Comparison of ENCODE assay signal across 8 mouse cellular contexts in genomic region chr2:150787234-150787771, GRCm38 (mm10). TPM values are rescaled to one million over a fixed set of nuclear protein-coding genes. Genes with fewer than 3 reads are reported as not detected.
A peak's percentile ranks its signal among the peaks of the same experiment; 100 is the strongest.
DNase-seq lines count a peak whose midpoint lies in the region; ATAC-seq and TF ChIP-seq lines count a peak whose summit lies in the region.

No protein-coding gene starts in this region.

- WGBS in embryonic facial prominence, embryonic 13.5 days: 1% methylated on average over 22 of the region's 23 CpGs
- 1% methylated on average over 23 of the region's 23 CpGs for WGBS in midbrain, embryonic 13.5 days

- H3K4me2 ChIP-seq in CH12.LX (ENCODE audit: insufficient read depth, low read depth, poor library complexity, severe bottlenecking): peak overlapping the region; percentile 68
- H3K4me2 ChIP-seq in embryonic facial prominence, embryonic 13.5 days: peak overlapping the region; percentile 68
- peak overlapping the region; percentile 94 for H3K4me2 ChIP-seq in midbrain, embryonic 13.5 days (replicated peaks)

- H3K4me1 ChIP-seq in CH12.LX (ENCODE audit: control insufficient read depth in 1 of 2, insufficient read depth in 2 of 2): peaks cover 0 to 32% of the 10 kb centered on the region in 2 experiments; a peak in 2 of 4 replicates
- H3K4me1 ChIP-seq in embryonic facial prominence, embryonic 13.5 days: peaks cover 30% of the 10 kb centered on the region
- peaks cover 28% of the 10 kb centered on the region for H3K4me1 ChIP-seq in midbrain, embryonic 13.5 days (replicated peaks)

- no peaks in the 10 kb centered on the region for H3K27me3 ChIP-seq in CH12.LX (replicated peaks)
- no peaks in the 10 kb centered on the region for H3K27me3 ChIP-seq in embryonic facial prominence, embryonic 13.5 days
- peaks cover 9% of the 10 kb centered on the region for H3K27me3 ChIP-seq in midbrain, embryonic 13.5 days

- dilution Hi-C loops in CH12.LX (cut with MboI; ENCODE audit: extremely low pct_ligation_motif_present, extremely low pct_unique_long_range_greater_than_20kb, low sequenced_read_pairs): no loop called here

- TF ChIP-seq RAD21 in CH12.LX (IDR thresholded peaks at IDR 0.05; ENCODE audit: low read depth, low read length): no peak

- peak overlapping the region; percentile 95 for H3K4me3 ChIP-seq in gastrocnemius, adult 2 months
- peak overlapping the region; percentile 80 to 96 (median 93) for H3K4me3 ChIP-seq in CH12.LX (replicated peaks in 1 of 3; ENCODE audit: low read depth in 2 of 3, low read length in 2 of 3, poor library complexity in 1 of 3)
- peak overlapping the region; percentile 62 for H3K4me3 ChIP-seq in embryonic facial prominence, embryonic 13.5 days
- H3K4me3 ChIP-seq in midbrain, embryonic 13.5 days (replicated peaks): peak overlapping the region; percentile 80

- H3K79me2 ChIP-seq in CH12.LX (replicated peaks; ENCODE audit: control insufficient read depth, extremely low read depth, insufficient read depth, poor library complexity, severe bottlenecking): peaks cover 7% of the 10 kb centered on the region

- no peaks in the 10 kb centered on the region for H3K9me3 ChIP-seq in CH12.LX (replicated peaks; ENCODE audit: low read length)
- no peaks in the 10 kb centered on the region for H3K9me3 ChIP-seq in embryonic facial prominence, embryonic 13.5 days
- no peaks in the 10 kb centered on the region for H3K9me3 ChIP-seq in midbrain, embryonic 13.5 days

- TF ChIP-seq CTCF in gastrocnemius, adult 2 months (IDR thresholded peaks at IDR 0.05): no peak
- no peak for TF ChIP-seq CTCF in CH12.LX (conservative IDR thresholded peaks at IDR 0.05 in 1 of 2, IDR thresholded peaks at IDR 0.05 in 1 of 2; ENCODE audit: low read depth in 2 of 2, low read length in 2 of 2)

- intact Hi-C loops in gastrocnemius, adult 2 months (cut with DNase I): loop anchor here (5.0 kb wide), 1 partner anchor 35 kb away; no protein-coding TSS in a partner anchor

- no peak for DNase-seq in gastrocnemius, adult 2 months
- DNase-seq in gastrocnemius, adult 8-10 months (ENCODE audit: low spot score in 2 of 2): no peak
- peak; percentile 37 for DNase-seq in CH12.LX (ENCODE audit: extremely low read depth)
- peak; percentile 31 for DNase-seq in yolk sac, embryonic 10.5 days (ENCODE audit: low spot score)
- no peak for DNase-seq in left cerebral cortex, adult 8-10 months (ENCODE audit: low spot score in 2 of 2)

- H3K9ac ChIP-seq in CH12.LX (ENCODE audit: insufficient read depth, low read depth): peak overlapping the region; percentile 53
- H3K9ac ChIP-seq in embryonic facial prominence, embryonic 13.5 days: peak overlapping the region; percentile 73
- peak overlapping the region; percentile 82 for H3K9ac ChIP-seq in midbrain, embryonic 13.5 days (replicated peaks)

- ATAC-seq in embryonic facial prominence, embryonic 13.5 days (ENCODE audit: insufficient number of reproducible peaks, insufficient read depth, low FRiP score, low TSS enrichment, low read depth): peak; percentile 48
- peak; percentile 20 for ATAC-seq in inflammation-experienced regulatory T-cells, adult 6 months
- peak; percentile 73 for ATAC-seq in midbrain, embryonic 13.5 days

- peak overlapping the region; percentile 74 for H3K27ac ChIP-seq in gastrocnemius, adult 2 months
- no peak overlapping the region for H3K27ac ChIP-seq in CH12.LX (ENCODE audit: insufficient read depth, low read depth)
- H3K27ac ChIP-seq in embryonic facial prominence, embryonic 13.5 days: peak overlapping the region; percentile 78; the same call in 1 of the 2 replicates
- H3K27ac ChIP-seq in midbrain, embryonic 13.5 days: no peak overlapping the region

- no peak for TF ChIP-seq POLR2A in CH12.LX (IDR thresholded peaks at IDR 0.05; ENCODE audit: low read depth, low read length)

- peaks cover 6 to 26% of the 10 kb centered on the region in 2 experiments for H3K36me3 ChIP-seq in CH12.LX (replicated peaks in 1 of 2; ENCODE audit: control insufficient read depth in 1 of 2, insufficient read depth in 1 of 2, low read length in 1 of 2)
- peaks cover 10% of the 10 kb centered on the region for H3K36me3 ChIP-seq in embryonic facial prominence, embryonic 13.5 days
- H3K36me3 ChIP-seq in midbrain, embryonic 13.5 days: peaks cover 3% of the 10 kb centered on the region

- no peak for TF ChIP-seq EP300 in CH12.LX (IDR thresholded peaks at IDR 0.05; ENCODE audit: low read length)

- in situ Hi-C loops in CH12.LX (cut with MboI; ENCODE audit: low pct_ligation_motif_present, low pct_unique_long_range_greater_than_20kb, low sequenced_read_pairs): no loop called here

TF ChIP-seq in CH12.LX, 34 proteins besides CTCF, POLR2A, EP300 and RAD21:
- TF ChIP-seq MAZ (IDR thresholded peaks at IDR 0.05; ENCODE audit: low read depth, low read length) (no peak), MYC (IDR thresholded peaks at IDR 0.05; ENCODE audit: low read depth, low read length) (no peak), CHD2 (IDR thresholded peaks at IDR 0.05; ENCODE audit: low read length) (peak; percentile 54; the same call in 1 of the 2 replicates), PAX5 (IDR thresholded peaks at IDR 0.05; ENCODE audit: low read length) (no peak), RCOR1 (conservative IDR thresholded peaks at IDR 0.05; ENCODE audit: low read depth, low read length) (no peak), JUND (conservative IDR thresholded peaks at IDR 0.05; ENCODE audit: low read depth, low read length) (no peak), IRF4 (IDR thresholded peaks at IDR 0.05; ENCODE audit: low read depth, low read length) (no peak)

RNA-seq across cellular contexts. Expression of gene Pygb, which starts 0.8 kb away (rescaled TPM):
- total RNA-seq in gastrocnemius, adult 2 months (2021): 1 to 10 TPM; 4.9 to 5.5 TPM
- total RNA-seq in gastrocnemius, adult 8-10 months (2022): 1 to 10 TPM; 3.1 to 5.0 (median 3.9) TPM
- total RNA-seq in CH12.LX (2012; rRNA removed): 47.0 and 47.7 TPM in 2 replicates
- 36.4 and 39.7 TPM in 2 replicates for total RNA-seq in CH12.LX (2014; rRNA removed)
- polyA plus RNA-seq in CH12.LX (2012; ENCODE audit: insufficient read length, low read depth): 42.6 and 43.2 TPM in 2 replicates
- polyA plus RNA-seq in embryonic facial prominence, embryonic 13.5 days (2015; fragmentation: Nextera tagmentation; extraction: Ambion mirVana): 89.4 and 100 TPM in 2 replicates
- 10 to 100 TPM; 45.0 to 48.4 (median 46.1) TPM for polyA plus RNA-seq in inflammation-experienced regulatory T-cells, adult 6 months (2017; shearing (Covaris generic))
- 66.0 and 72.5 TPM in 2 replicates for polyA plus RNA-seq in midbrain, embryonic 13.5 days (2015; fragmentation: Nextera tagmentation; extraction: Ambion mirVana)
- 100 to 1,000 TPM; 143 to 172 (median 150) TPM for total RNA-seq in left cerebral cortex, adult 8-10 months (2022)

RNA-seq across cellular contexts. Expression of gene Entpd6, which starts 38.5 kb away (rescaled TPM):
- total RNA-seq in gastrocnemius, adult 2 months (2021): 1 to 10 TPM; 7.4 to 8.3 TPM
- 1 to 10 TPM; 8.7 to 9.9 (median 9.0) TPM for total RNA-seq in gastrocnemius, adult 8-10 months (2022)
- 35.5 and 36.4 TPM in 2 replicates for total RNA-seq in CH12.LX (2012; rRNA removed)
- 30.6 and 33.5 TPM in 2 replicates for total RNA-seq in CH12.LX (2014; rRNA removed)
- polyA plus RNA-seq in CH12.LX (2012; ENCODE audit: insufficient read length, low read depth): 44.5 and 45.5 TPM in 2 replicates
- 29.2 and 29.5 TPM in 2 replicates for polyA plus RNA-seq in embryonic facial prominence, embryonic 13.5 days (2015; fragmentation: Nextera tagmentation; extraction: Ambion mirVana)
- polyA plus RNA-seq in inflammation-experienced regulatory T-cells, adult 6 months (2017; shearing (Covaris generic)): 10 to 100 TPM; 20.2 to 37.4 (median 35.8) TPM
- polyA plus RNA-seq in midbrain, embryonic 13.5 days (2015; fragmentation: Nextera tagmentation; extraction: Ambion mirVana): 43.0 and 47.6 TPM in 2 replicates
- 10 to 100 TPM; 45.8 to 48.9 (median 47.7) TPM for total RNA-seq in left cerebral cortex, adult 8-10 months (2022)

Comparison
In these comparisons a context has a peak if more than half of its experiments do, and no peak if none do; other contexts are left out.
1. DNase-seq: peak in CH12.LX (single experiment) and yolk sac, embryonic 10.5 days (single experiment); none in gastrocnemius, adult 2 months (single experiment), gastrocnemius, adult 8-10 months (0 of 2) and left cerebral cortex, adult 8-10 months (0 of 2).
2. H3K27ac ChIP-seq: peak in gastrocnemius, adult 2 months (single experiment) and embryonic facial prominence, embryonic 13.5 days (single experiment); none in CH12.LX (single experiment) and midbrain, embryonic 13.5 days (single experiment).
3. ATAC-seq: peak in every context shown above with its lines; median percentile 73 in midbrain, embryonic 13.5 days; 48 in embryonic facial prominence, embryonic 13.5 days; 20 in inflammation-experienced regulatory T-cells, adult 6 months.
4. RNA of gene Pygb, which starts 0.8 kb away (total RNA-seq): 143 to 172 TPM in left cerebral cortex, adult 8-10 months and 36.4 to 47.7 TPM in CH12.LX; 4.9 to 5.5 TPM in gastrocnemius, adult 2 months and 3.1 to 5.0 TPM in gastrocnemius, adult 8-10 months; every median in the first group is over 4 times any median in the second.
5. Peak in every context shown above with its lines, with median percentiles within 50 percentile points of each other: H3K4me3 ChIP-seq, H3K4me2 ChIP-seq and H3K9ac ChIP-seq.